Mouse (Mus musculus) mouse embryonic stem cell (cell line): ENCODE measurements around the gene Rnaseh2c.

Experiments
- in situ Hi-C, 2 experiments: fragments of 300-500 bp; cut with MboI; formaldehyde crosslinking; loops; 1 replicate in 1 of 2; 3 replicates in 1 of 2; pipeline ENCODE4 v1.14.3; 2019 to 2020; ENCODE audit warnings: low sequenced_read_pairs in 2 of 2, low pct_unique_long_range_greater_than_20kb in 1 of 2, mixed read lengths in 1 of 2; ENCODE audit not compliant: unreplicated experiment in 1 of 2

Gene Rnaseh2c

DNA sequence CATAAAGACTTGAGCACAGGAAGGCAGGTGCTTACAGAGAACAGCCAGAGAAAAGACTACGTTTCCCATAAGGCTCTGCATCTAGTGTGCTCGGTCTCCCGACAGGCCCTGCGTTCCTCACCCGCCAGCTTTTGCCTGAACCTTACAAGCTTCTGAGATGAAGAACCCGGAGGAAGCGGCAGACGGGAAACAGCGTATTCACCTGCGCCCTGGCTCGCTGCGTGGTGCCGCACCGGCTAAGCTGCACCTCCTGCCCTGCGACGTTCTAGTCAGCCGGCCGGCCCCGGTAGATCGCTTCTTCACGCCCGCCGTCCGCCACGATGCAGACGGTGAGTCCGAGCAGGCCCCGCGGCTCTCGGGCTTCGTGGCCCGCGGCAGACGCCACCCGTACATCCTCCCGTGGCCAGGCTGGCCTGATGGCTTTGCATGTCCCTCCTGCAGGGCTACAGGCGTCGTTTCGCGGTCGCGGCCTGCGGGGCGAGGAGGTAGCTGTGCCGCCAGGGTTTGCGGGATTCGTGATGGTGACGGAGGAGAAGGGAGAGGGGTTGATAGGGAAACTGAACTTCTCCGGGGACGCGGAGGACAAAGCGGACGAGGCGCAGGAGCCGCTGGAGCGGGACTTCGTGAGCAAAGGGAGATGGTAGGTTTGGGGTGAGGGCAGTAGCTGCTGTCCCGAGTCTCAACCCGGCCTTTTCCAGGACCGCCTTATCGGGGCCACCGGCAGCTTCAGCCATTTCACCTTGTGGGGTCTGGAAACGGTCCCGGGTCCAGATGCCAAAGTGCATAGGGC is at the start of gene Rnaseh2c:
Gene Rnaseh2c (plus strand): TSS at position 122 of the 790 bp plus-strand sequence.
- in situ Hi-C loops, result no loop called here

DNA sequence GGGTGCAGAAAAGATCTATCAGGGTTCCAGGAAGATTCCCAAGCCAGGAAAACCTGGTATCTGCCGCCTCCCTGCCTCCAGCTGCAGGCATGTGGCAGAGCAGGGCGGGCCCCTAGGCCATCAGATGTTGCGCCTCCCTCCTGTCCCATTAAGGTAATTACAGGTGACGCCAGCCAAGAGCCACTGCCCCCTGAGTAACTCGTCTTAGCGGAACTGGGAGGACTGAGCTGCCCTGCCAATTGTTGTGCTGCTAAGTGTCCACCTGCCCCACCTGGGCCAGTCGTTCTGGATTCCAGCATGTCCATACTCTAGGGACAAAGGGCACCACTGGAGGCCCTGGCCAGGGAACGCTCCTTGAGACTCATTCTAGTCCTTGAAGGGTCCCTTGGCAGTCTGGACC is 47.9 kb upstream of the Rnaseh2c start:
- in situ Hi-C loops, result no loop called here

DNA sequence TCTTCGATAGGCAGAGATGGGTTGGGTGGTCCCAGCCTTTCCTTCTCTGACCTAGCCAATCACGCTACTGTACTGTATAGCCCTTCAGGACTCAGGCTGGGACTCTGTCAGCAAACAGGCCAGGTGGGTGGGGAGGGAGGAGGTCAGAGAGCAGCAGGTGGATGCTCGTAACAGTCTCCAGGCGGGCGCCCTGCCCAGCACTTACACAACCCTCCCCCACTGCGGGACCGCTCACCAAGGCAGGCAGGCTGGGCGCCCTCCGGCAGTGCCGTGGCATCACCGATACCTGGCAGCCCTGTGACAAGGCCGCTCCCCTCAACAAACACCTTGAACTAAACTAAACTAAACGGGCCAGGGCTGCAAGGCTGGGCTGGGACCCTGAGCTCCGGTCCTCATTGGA is 47.5 kb upstream of the Rnaseh2c start:
- in situ Hi-C loops, result no loop called here

DNA sequence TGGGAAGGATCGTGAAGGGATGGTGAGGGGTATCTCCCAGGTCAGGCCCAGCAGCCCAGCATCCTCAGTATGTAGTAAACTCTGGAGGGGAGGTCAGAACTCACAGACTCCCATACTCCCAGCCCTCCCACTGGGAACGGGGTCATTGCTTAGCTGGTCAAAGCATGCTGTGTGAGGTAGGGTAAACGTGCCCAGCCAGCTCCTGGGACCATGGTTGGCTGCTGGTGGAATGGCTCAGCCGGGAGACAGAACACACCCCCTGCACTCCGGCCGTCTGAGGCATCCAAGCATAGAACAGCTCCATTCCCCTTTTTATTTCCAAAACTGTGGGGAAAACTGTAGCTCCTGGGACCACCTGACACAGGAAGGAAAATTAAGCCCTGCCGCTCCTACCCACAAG is 43.5 kb upstream of the Rnaseh2c start:
- in situ Hi-C loops, result no loop called here

DNA sequence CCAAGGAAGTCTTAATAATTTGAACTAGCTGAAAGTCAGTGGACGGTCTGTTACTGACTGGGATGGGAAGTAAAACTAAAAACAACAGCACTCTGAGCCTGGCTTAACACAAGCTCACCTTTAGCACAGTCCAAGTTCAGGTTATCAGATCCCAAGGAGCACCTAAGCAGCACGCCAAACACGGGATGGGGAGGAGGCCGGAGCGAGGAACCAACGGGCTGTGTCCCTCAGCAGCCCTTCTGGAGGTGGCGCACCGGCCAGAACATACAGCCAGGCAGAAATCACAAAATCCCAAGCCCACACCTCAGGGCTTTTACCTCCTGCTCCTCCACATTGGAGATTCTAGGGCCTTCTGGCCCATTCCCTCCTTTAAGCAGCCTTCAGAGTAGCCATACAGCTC is 42.9 kb upstream of the Rnaseh2c start:
- in situ Hi-C loops, result no loop called here

DNA sequence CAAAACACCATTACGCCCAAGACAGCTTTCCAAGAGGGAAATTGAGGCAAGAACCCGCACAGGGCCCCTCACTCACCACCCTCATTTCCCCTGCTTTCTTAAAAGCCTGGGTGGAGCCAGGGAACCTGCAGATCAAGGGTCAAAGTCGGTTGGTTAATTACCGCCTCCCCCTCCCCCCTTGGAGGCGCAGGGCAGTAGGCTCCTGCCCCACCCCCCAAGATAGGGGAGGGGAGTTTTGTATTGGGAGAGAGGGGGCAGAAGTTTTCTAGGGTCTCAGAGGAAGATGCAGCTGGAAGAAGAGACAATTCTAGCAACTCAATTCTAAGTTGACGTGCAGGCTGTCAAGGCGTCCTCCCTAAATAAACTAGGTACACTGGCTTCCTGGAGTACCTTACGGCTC is 42.4 kb upstream of the Rnaseh2c start:
- in situ Hi-C loops, result no loop called here

DNA sequence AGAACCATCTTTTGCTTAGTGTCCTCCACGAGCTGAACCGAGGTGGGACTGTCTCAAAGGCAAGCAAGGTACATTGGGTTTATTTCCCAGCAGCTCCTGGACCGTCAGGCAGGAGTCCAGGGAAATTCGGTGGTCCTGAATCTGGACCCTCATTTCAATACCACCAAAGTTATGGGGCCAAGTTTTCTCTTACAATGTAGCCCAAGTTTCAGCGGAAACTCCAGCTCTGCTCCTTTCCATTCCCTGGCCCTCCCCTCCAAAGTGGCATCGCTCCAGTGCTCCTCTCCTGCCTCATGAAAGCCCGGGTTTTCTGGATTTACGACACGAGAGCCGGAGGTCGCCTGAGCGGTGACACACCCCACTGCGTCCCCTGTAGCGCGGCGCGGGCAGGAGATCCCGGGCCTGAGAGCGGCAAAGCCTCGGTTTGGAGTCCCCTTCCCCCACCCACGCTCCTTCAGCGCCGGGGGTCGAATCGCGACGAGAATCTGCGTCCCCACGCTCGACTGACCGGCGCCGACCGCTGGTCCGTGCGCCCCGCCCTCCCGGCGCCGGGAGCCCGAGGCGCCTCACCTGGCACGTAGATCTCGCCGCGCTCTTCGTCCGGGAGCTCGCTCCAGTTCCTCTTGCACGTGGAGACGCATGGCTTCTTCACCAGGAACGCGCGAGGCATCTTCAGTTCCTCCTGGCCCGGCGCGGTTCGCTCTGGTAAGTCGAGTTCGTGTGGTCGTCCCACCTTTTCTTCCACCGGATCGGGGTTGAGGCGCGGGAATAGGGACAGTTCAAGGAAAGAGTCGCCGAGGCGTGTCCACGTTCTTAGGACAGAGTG is 41.8 kb upstream of the Rnaseh2c start:
- in situ Hi-C loops, result no loop called here

DNA sequence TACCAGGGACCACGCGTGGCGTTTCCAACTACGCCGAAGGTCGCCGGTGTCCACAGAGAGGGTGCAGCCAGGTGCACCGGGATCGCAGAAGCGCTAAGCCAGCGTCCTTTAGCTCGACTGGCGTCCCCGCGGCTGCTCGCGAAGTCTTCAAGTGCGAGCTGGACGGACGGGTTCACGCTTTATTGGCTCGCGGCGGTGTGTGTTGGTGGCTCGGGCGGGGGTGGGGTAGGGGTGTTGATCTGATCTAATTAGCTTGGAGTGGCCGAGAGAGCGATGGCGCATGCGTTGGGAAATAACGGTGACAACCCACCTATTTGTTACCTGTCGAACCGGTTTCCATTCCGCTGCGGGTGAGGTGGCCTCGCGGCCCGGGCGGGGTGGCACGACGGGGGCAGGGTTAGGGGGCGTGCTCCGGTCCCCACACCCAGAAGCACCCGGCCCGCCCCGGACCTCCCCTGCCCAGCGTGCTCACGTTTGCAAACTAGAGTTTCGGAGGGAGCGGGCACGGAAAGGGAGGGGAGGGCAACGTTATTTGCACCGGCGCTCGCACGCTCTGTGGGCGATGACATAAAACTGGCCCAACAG is 41.1 kb upstream of the Rnaseh2c start, which contains the start of gene Ovol1:
Gene Ovol1 (minus strand): TSS at position 190 of the 585 bp plus-strand sequence.
- in situ Hi-C loops, result no loop called here

DNA sequence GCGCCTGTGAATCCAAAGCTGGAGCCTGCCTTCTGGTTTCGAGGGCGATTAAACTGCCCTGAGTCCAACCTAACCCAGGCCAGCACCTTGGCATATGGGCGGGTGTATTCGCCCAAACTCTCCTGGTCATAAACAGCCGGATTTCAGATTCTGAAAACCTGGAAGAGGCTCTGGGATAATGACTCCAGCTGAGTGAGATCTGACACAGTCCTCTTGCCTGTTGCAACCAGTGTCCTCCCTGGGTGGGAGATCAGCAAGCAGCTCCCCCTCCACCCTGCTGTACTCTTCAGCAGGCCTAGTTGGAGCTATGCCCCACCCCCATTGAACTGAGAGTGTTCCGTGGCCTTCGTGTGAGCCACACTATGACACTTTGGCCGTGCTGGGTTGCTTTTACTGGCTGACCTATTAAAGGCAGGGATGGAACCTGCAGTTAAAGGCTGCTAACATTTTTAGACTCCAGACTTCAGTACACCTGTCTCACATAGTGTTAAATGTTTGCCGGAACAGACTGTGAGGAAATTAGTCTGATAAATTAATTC is 40.4 kb upstream of the Rnaseh2c start:
- in situ Hi-C loops, result no loop called here

DNA sequence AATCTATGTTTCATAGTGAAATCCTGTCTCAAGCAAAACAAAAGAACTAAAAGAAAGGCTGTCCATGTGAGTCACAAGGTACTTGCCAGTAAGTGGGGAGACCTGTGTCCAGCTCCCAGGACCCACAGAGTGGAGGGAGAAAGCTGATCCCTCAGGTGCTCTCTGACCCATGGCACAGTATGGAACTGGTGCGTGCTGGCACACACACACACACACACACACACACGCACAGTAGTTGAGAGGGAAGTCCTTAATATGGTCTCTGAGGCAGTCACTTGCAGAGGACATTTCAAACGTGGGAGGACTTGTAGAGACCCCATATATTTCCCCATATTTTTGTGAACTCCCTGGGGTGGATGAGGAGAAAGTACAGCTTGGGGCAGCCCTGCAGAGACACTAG is 39.8 kb upstream of the Rnaseh2c start:
- in situ Hi-C loops, result no loop called here

DNA sequence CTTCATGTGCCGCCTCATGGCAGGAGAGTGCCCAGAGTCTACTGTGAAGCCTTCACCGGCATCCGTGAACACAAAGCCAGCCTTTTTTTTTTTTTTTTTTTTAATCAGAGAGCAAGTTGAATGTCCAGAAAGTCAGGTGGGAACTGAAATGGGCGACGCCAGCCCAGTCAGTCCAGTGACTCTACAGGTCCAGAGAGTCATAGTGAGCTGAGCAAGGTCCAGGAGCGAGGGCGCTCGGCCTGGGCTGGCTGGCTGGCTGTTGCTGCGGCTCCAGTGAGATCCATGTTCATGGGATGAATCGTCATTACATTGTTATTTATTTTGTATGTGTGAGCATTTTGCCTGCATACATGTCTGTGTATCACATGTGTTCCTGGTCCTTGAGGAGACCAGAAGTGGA is 38.9 kb upstream of the Rnaseh2c start:
- in situ Hi-C loops, result no loop called here

DNA sequence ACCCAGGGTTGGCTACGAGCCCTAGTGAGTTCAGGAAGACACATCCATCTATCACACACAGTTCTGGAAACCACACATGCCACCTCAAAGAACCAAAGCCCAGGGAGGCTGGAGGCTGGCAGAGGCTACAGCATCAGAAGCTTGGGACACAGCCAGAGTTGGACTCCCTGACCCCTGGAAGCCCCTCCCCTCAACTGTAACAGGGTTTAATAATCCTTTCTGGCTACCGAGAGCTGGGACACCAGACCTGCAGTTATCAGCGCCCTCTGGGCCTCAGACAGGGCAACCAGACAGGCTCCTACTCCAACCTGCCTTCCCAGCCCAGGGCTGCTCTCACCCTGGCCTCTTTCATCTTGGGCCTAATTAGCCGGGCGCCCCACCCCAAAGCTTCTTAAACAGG is 35.4 kb upstream of the Rnaseh2c start:
- in situ Hi-C loops, result no loop called here

DNA sequence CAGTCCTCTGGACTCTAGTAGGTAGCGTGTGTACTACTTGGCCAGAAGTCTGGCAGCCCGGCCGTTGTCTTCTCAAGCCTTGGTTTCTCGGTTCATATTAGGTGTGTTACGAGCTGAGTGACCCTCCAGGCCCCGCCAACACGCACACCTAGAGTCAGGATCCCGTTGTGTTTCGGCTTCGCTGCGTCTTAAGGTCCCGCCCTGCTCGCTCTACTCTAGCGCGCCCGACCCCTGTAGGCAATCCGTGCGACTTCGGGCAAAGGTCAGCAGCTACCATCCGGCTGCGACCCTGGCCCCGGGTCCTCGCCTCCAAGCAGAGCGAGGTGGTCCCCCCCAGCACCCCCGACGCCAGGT is 34.5 kb upstream of the Rnaseh2c start:
- in situ Hi-C loops, result no loop called here

DNA sequence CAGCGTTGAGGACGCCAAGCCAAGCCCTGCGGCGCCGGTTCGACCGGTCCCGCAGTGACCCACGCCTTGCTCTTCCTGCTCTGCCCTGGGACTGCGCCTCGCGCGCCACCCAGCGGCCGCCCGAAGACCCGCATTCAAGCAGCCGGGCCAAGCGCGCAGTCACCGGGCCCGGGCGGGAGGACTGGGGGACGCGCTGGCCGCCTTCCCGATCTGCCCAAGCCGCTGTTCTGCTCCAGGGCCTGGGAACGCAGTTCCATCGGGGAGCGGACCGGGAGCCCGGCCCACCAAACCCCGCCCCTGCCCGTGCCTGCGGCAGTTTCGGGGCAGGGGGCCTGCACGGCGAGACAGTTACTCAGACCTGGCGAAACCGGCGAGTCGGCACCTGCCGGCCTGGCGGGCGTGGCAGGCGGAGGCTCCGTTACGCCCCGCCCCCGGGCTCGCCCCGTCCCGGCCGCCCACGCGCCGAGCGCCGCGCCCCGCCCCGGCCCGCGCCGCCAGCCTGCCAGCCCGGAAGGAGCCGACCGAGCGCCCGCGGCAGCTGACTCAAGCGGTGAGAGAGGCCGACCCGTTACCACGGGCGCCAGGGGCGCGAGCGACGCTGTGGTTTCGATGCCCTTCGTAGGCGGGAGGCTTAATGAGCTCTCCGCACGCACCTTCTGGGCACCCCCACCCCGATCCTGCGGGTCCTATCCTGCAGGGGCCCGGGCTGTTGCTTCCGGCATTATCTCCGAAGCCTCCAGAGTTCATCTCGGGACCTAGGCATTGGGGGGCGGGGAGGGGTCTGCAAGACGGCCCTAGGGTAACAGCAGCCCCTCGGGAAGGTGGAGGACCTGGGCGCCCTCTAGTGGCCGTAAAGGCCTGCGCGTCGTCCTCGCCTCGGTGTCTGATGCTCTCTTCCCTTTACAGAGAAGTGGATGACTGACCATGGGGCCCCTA is 33.9 kb upstream of the Rnaseh2c start, which contains the start of gene Ap5b1:
Gene Ap5b1 (plus strand): TSS at position 492 of the 936 bp plus-strand sequence.
- in situ Hi-C loops, result no loop called here

DNA sequence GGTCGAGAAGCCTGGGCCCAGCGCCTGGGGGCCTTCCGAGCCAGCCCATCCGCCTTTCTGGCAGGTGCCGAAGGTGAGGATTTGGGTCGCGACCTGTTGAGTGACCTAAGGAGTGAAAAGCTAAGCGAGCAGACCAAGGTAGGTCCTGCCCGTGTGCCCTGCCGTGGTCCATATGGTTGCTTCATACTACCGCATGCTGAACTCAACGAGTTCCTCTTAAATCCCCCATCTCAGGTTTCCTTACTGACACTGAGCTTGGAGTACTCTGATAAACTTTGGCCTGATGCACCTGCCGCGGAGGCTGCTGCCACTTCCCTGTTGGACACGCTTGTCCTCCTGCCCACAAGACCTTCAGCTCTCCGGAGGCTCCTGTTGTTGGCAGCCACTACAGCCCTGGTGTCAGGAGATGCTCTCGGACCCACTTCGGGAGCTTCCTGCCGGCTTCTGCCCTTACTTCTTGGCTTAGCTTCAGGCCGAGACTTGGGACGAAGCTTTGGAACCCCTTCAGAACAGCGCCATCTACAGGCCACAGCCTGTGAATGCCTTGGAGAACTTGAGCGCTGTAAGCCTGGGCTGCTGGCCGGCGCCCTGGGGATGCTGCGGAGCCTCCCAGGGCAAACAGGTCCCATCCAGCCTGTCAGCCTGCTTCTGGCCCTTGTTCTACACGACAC is 33.1 kb upstream of the Rnaseh2c start:
- in situ Hi-C loops, result no loop called here

DNA sequence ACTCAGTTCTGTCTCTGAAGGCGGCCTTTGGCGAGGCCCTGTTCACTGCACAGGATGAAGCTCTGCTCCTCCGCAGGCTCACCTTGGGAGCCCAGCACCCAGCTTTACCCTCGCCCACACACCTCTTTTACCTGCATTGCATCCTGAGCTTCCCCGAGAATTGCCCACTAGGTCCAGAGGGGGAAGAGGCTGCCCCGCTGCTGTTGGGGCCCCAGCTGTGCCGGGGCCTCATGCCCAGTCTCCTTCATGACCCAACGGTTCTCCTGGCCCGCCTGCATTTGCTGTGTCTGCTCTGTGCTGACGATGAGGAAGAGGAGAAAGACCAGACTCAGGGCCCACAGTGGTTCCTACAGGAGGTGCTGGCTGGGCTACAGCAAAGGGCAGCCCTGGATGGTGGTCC is 32.2 kb upstream of the Rnaseh2c start:
- in situ Hi-C loops, result no loop called here

DNA sequence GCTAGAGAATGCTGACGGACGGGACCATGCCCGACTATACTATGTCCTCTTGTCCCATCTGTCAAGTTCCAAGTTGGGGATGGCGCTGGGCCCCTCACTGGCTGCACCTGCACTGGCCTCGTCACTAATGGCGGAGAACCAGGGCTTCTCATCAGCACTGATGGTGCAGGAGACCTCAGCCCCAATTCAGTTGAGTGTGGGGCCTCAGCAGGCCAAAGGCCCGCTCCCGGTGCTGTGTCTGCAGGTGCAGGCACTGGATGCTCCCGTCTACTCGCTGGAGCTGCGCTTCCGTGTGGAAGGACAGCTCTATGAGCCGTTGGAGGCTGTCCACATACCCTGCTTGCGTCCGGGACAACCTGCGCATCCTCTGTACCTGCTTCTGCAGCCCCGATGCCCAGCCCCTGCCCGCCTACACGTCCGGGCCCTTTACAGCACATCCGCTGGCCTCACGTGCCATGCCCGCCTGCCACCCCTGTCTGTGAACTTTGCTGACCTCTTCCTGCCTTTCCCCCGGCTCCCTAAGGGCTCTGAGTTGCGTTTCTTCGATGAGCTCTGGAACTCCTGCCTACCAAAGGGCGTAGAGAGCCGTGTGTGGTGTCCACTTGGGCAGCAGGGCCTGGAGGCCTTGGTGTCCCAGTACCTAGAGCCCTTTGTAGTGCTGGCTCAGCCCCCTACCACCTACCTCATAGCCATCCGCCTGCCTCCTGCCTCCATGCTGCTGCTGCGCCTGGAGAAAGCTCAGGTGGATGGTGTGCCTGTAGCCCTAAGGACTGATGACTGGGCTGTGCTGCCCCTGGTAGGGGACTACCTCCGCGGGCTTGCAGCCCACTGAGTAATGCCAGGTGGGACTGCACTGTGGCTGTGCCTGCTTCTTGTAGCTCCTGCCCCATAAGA is 31.1 kb upstream of the Rnaseh2c start:
- in situ Hi-C loops, result no loop called here
